Mouse (Mus musculus) liver, adult 2 months (tissue): Measurements from ENCODE around the gene Sbk1.

Experiments used
- CTCF ChIP-seq: fragments of 200-500 bp; IDR thresholded peaks from 2 replicates; pipeline ENCODE4 v1.5.1; 2011; ENCODE audit warnings: low read depth, low read length, control low read depth
- POLR2A ChIP-seq: fragments of 200-500 bp; IDR thresholded peaks from 2 replicates; pipeline ENCODE4 v1.6.1; 2011; ENCODE audit warnings: low read length, control low read depth; ENCODE audit not compliant: insufficient read depth; ENCODE audit errors: extremely low read depth

GRCm38 (mm10) chr7:126276297-126276696 lies 3.9 kb downstream of the Sbk1 start:
- TF ChIP-seq CTCF (no peak), POLR2A (no peak)
